9 mouse cellular contexts compared by ENCODE assay signal in genomic region chr6:117167426-117167730, GRCm38 (mm10). TPM values are rescaled to one million over a fixed set of nuclear protein-coding genes. Genes with fewer than 3 reads are reported as not detected.
A peak's percentile ranks its signal among the peaks of the same experiment; 100 is the strongest.
DNase-seq lines count a peak whose midpoint lies in the region; ATAC-seq lines count a peak whose summit lies in the region.
"Had no signal": no experiment of that assay in that cellular context is flagged by ENCODE, and none has a peak within 500 bp of the region (broad histone marks: within the 10 kb centered on the region; RNA-seq: fewer than 3 reads in every experiment).

No protein-coding gene starts in this region.

- H3K4me1 ChIP-seq in heart, embryonic 12.5 days (replicated peaks), result peaks cover 20% of the 10 kb centered on the region
- H3K4me1 ChIP-seq in embryonic facial prominence, embryonic 14.5 days (ENCODE audit: control insufficient read depth, insufficient read depth, low read length), result peaks cover 5% of the 10 kb centered on the region
- H3K4me1 ChIP-seq in hindbrain, embryonic 12.5 days, result peaks cover 27% of the 10 kb centered on the region
- peaks cover 46% of the 10 kb centered on the region for H3K4me1 ChIP-seq in midbrain, embryonic 10.5 days

- no peak for ATAC-seq in heart, embryonic 12.5 days (ENCODE audit: insufficient number of reproducible peaks, low FRiP score)
- ATAC-seq in embryonic facial prominence, embryonic 14.5 days (ENCODE audit: low read depth), result no peak
- no peak; the same call in 1 of the 2 replicates for ATAC-seq in hindbrain, embryonic 12.5 days (ENCODE audit: low FRiP score)

- no peak overlapping the region for H3K9ac ChIP-seq in heart, embryonic 12.5 days
- H3K9ac ChIP-seq in embryonic facial prominence, embryonic 14.5 days (ENCODE audit: low read depth, low read length), result no peak overlapping the region
- no peak overlapping the region for H3K9ac ChIP-seq in hindbrain, embryonic 12.5 days

- 16% methylated on average over 7 of the region's 7 CpGs for WGBS in heart, embryonic 12.5 days
- WGBS in embryonic facial prominence, embryonic 14.5 days, result 18% methylated on average over 7 of the region's 7 CpGs
- WGBS in hindbrain, embryonic 12.5 days, result 14% methylated on average over 7 of the region's 7 CpGs
- 7% methylated on average over 7 of the region's 7 CpGs for WGBS in midbrain, embryonic 10.5 days

- H3K4me2 ChIP-seq in heart, embryonic 12.5 days, result peak overlapping the region; percentile 92
- peak overlapping the region; percentile 89 for H3K4me2 ChIP-seq in embryonic facial prominence, embryonic 14.5 days (ENCODE audit: low read depth, low read length)
- peak overlapping the region; percentile 94 for H3K4me2 ChIP-seq in hindbrain, embryonic 12.5 days (replicated peaks)

- DNase-seq in heart, postnatal 25 days (ENCODE audit: low spot score), result no peak
- no peak for DNase-seq in embryonic facial prominence, embryonic 14.5 days (ENCODE audit: low spot score)
- DNase-seq in midbrain, embryonic 10.5 days (ENCODE audit: low spot score), result no peak
- no peak for DNase-seq in frontal cortex, postnatal 25 days (ENCODE audit: low spot score in 2 of 2)
- DNase-seq in adrenal gland, postnatal 14 days, result no peak
- no peak for DNase-seq in right cerebral cortex, postnatal 14 days

- H3K36me3 ChIP-seq in heart, embryonic 12.5 days, result 0 out of 2 replicates have a peak, but pooled peaks cover 4% of the 10 kb centered on the region
- H3K36me3 ChIP-seq in embryonic facial prominence, embryonic 14.5 days (ENCODE audit: control insufficient read depth, insufficient read depth, low read length), result peaks cover under 1% of the 10 kb centered on the region; the same call in 1 of the 2 replicates
- no peaks in the 10 kb centered on the region for H3K36me3 ChIP-seq in hindbrain, embryonic 12.5 days
- no peaks in the 10 kb centered on the region for H3K36me3 ChIP-seq in midbrain, embryonic 10.5 days

- peak overlapping the region; percentile 63; the same call in 1 of the 2 replicates for H3K4me3 ChIP-seq in heart, embryonic 12.5 days
- no peak overlapping the region for H3K4me3 ChIP-seq in embryonic facial prominence, embryonic 14.5 days (ENCODE audit: low read depth, low read length)
- peak overlapping the region; percentile 64; the same call in 1 of the 2 replicates for H3K4me3 ChIP-seq in hindbrain, embryonic 12.5 days
- peak overlapping the region; percentile 70 for H3K4me3 ChIP-seq in midbrain, embryonic 10.5 days
- H3K4me3 ChIP-seq: erythroblast, embryonic 14.5 days had no signal

- intact Hi-C loops in heart, postnatal 25 days (cut with DNase I), result loop anchor here (1.0 to 5.0 kb wide), 7 partner anchors 85 to 658 kb away; no protein-coding TSS in a partner anchor

- no peak overlapping the region for H3K27ac ChIP-seq in heart, embryonic 12.5 days (ENCODE audit: poor library complexity, severe bottlenecking)
- H3K27ac ChIP-seq in embryonic facial prominence, embryonic 14.5 days (replicated peaks; ENCODE audit: low read depth, low read length), result no peak overlapping the region
- H3K27ac ChIP-seq in hindbrain, embryonic 12.5 days, result no peak overlapping the region
- no peak overlapping the region for H3K27ac ChIP-seq in midbrain, embryonic 10.5 days (replicated peaks)

- H3K9me3 ChIP-seq in heart, embryonic 12.5 days (replicated peaks), result no peaks in the 10 kb centered on the region
- no peaks in the 10 kb centered on the region for H3K9me3 ChIP-seq in embryonic facial prominence, embryonic 14.5 days (ENCODE audit: control insufficient read depth, low read length)
- no peaks in the 10 kb centered on the region for H3K9me3 ChIP-seq in hindbrain, embryonic 12.5 days (replicated peaks)
- H3K9me3 ChIP-seq in midbrain, embryonic 10.5 days (replicated peaks), result no peaks in the 10 kb centered on the region

- peaks cover 42% of the 10 kb centered on the region for H3K27me3 ChIP-seq in heart, embryonic 12.5 days (replicated peaks)
- peaks cover 9% of the 10 kb centered on the region; the same call in 1 of the 2 replicates for H3K27me3 ChIP-seq in embryonic facial prominence, embryonic 14.5 days (replicated peaks; ENCODE audit: control insufficient read depth, insufficient read depth, low read length)
- H3K27me3 ChIP-seq in hindbrain, embryonic 12.5 days, result peaks cover 58% of the 10 kb centered on the region
- peaks cover 70% of the 10 kb centered on the region for H3K27me3 ChIP-seq in midbrain, embryonic 10.5 days (ENCODE audit: low read depth, poor library complexity, severe bottlenecking)

RNA-seq across cellular contexts. Expression of gene Cxcl12, which starts 1.0 kb away (rescaled TPM):
- 207 and 237 TPM in 2 replicates for polyA plus RNA-seq in heart, embryonic 12.5 days (2016; fragmentation: Nextera tagmentation; extraction: Ambion mirVana)
- total RNA-seq in heart, postnatal 25 days (2021), result 100 to 1,000 TPM in 1 of 2 experiments, 10 to 100 TPM in 1; 90.4 to 120 TPM
- 190 and 226 TPM in 2 replicates for polyA plus RNA-seq in embryonic facial prominence, embryonic 14.5 days (2014; fragmentation: Nextera tagmentation; extraction: Ambion mirVana)
- polyA plus RNA-seq in hindbrain, embryonic 12.5 days (2016; fragmentation: Nextera tagmentation; extraction: Ambion mirVana), result 79.3 and 91.9 TPM in 2 replicates
- 59.9 and 72.6 TPM in 2 replicates for polyA plus RNA-seq in midbrain, embryonic 10.5 days (2016; fragmentation: Nextera tagmentation; extraction: Ambion mirVana)
- total RNA-seq in adrenal gland, postnatal 14 days (2021), result 97.5 and 98.9 TPM in 2 replicates
